Mouse (Mus musculus): ENCODE results near the gene Gm34653.

Gene Gm34653

GRCm38 (mm10) chr2:34883190-34883589, 50.4 kb downstream of the Gm34653 start:
- DNase-seq (ENCODE audit: low read depth, low spot score), result no peak

DNA sequence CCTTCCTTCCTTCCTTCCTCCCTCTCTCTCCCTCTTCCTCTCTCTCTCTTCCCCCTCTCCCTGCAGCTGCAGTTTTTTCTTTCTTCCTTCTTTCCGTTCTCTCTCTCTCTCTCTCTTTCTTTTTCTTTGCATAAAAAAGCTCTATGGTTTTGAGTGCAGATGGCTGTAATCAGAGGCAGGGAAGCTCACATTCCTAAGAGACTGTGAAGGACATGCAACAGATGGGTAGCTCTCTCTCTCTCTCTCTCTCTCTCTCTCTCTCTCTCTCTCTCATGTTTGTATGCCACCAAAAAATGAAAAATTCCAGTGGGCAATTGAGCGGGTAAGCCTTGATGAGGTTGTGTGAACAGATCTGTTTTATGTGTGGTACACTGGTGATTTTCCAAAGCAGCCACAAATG, 51.4 kb downstream of the Gm34653 start:
- DNase-seq (ENCODE audit: low read depth, low spot score), result no peak

Data from mesoderm, embryonic 11.5 days (tissue).